Mouse (Mus musculus): ENCODE data around the gene Zfp706. TPM values are rescaled to one million over a fixed set of nuclear protein-coding genes. Genes with fewer than 3 reads are reported as not detected.

Zfp706 gene
- 109 TPM for total RNA-seq (2023)

DNA sequence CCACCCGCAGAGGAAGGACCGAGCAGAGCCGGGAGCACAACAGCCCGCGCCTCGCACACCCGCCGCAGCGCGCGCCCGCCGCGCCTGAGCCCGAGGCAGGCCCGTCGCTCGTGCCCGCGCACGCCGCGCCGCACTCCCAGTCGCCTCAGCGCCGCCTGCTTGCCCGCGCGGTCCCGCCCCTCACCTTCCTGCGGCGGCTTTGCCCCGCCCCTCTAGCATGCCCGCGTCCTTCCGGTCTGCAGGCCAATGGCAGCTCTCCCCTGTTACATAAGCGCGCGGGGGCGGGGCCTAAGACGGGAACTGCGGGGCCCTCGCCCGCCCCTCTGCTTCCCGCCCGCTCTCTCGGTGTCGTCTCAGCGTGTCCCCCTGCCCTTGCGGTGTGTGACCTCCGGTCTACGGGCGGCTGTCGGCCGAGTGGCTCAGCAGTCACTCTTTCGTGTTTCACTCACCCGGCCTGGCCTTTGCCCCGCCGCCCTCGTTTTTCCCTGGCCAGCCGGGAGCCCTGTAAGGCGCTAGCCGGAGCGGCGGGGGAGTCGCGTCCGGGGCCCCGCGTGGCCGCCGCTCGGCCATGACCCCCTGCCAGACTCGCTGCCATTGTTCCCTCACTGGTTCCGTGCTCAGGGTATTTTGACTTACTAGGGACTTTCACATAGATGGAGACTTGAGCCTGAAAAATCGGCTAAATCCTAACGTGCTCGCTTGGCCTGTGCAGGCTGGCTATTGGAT lies at the start of gene Zfp706:
Gene Zfp706, minus strand, starts transcription at position 541 of the 726 bp plus-strand sequence.

Data from CD4-positive naive resting alpha-beta T cell, adult 76 days (primary cell).